Mouse (Mus musculus) cerebellum, adult 11-12 months (tissue): ENCODE data around the gene Sema5b.
A peak's percentile ranks its signal among the peaks of the same experiment; 100 is the strongest.

Source experiments
- DNase-seq: peaks from one replicate; pipeline ENCODE4 v3.0.0; 2022

Sema5b gene

GRCm38 (mm10) chr16:35648862-35649261 lies 107.9 kb downstream of the Sema5b start:
- DNase-seq: no peak

GRCm38 (mm10) chr16:35652206-35652605 lies 111.3 kb downstream of the Sema5b start:
- peak; percentile 94 for DNase-seq

DNA sequence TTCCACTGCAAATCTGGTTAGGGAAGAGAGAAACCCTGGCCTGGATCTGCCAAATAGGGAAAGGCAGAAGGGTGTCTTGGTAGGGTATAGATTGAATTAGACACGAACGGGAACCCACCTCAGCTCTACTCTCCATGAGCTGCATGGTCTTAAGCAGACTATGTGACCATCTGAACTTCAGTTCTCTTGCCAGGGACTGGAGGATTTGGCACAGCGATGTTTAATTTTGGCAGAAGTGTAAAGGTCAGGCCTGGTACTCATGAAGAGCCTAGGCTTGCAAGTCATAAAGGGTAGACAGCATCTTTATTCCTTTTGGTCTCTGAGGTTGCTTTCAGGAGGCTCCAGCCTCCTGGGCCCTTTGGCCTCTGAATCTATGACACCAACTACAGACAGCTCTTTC lies 111.8 kb downstream of the Sema5b start:
- DNase-seq: peak; percentile 80

DNA sequence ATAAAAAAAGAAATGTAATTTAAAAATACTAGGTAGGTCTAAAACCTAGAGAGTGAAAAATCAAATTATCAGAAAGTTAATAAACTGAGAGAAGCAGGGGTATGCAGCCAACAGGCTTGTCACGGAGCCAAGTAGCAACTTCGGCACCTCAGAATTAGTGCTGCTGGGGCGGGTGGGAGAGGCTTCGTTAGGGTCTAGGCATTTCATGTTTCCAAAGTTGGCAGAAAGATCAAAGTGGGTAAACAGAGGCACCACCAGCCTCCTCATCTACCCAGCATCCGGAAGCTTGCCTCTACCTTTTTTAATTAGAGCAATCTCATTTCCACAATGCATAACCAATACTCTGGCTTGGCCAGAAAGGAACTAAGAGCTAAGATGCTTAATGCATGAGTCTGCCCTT lies 113.0 kb downstream of the Sema5b start:
- no peak for DNase-seq

- no peak for DNase-seq
Observed at GRCm38 (mm10) chr16:35660222-35660621, 119.3 kb downstream of the Sema5b start.

- DNase-seq: no peak
Observed at GRCm38 (mm10) chr16:35663831-35664414, 123.0 kb downstream of the Sema5b start.

- no peak for DNase-seq
Observed at GRCm38 (mm10) chr16:35664847-35665246, 123.9 kb downstream of the Sema5b start.

DNA sequence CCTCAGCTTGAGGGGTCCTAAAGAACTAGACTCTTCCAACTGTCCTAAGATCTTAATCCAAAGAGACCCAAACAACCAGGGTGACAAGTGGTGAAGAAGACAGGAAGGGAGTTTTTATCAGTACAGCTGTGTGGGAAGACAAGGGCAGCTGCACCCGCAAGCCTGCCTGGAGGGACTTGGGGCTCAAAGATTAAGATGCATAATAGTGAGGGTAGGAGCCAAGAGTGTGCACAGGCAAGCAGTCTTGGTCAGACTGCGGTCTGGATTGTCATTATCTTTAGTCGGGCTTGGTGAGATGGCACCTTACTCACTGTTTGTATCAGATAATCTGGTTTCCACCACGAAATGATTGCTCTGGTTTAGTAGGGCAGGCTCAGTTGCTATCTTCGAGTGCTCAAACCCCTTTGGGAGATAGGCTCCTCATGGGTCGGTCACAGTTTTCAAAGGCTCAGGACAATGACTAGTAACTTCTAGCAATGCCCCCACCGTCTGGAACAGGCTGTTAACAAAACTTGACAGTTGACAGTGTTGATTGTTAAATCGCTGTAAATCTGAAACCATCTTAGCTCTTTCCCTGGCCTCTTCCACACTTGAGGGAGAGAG lies 136.7 kb downstream of the Sema5b start:
- no peak for DNase-seq

DNA sequence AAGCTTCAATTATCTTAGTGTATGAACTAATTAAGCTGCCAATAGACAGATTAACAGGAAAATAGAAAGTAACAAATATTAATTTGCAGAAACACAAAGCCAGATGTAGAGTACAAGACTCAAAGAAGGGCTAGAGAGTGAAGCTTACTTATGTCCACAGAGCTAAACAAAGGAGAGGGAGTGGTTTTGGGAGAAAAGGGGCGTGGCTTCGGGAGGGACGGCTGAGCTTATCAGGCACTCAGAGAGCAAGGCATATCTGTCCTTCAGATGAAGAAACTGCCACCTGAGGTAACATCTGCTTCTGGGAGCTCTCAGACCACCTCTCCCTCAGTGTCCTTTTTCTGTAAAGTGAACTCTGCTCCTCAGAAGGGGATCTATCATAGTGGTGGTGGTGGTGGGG lies 137.5 kb downstream of the Sema5b start:
- DNase-seq: no peak

GRCm38 (mm10) chr16:35681327-35682108 lies 140.6 kb downstream of the Sema5b start:
- peak; percentile 65 for DNase-seq

DNA sequence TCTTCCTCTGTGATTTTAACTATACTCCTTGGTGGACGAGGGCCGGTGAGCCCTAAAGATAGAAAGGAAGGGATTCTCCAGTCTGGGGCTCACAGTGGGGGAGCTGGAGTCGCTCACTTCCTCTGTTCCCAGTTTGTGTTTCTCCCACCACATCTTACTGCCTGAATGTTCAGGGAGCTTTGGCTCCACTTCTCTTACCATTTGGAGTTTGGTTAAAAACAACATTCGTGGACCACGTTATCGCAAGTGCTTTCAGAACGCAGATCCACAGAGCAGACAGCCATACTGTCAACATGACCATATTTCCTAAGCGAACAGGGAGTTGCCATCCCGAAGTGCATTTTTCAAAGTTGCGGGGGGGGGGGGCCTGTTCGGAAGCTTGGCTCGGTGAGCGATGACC lies 144.1 kb downstream of the Sema5b start:
- no peak for DNase-seq

DNA sequence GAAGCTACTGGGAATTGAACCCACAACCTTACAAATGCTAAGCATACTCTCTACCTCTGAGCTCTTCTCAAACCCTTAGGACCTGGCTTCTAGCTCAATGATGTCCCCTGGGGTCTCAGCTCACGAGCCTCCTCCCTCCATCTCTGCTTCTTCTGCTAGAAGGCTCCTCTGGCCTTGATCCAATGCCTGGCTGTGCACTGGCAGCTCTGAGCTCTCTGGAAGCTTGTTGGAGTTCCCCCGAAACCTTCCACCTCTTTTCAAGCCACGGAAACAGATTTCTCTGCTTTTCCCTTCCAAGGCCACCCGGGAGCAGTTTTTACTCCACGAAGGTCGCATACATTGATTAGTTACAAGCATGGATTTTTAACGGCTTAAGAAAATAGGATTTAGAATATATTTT lies 145.5 kb downstream of the Sema5b start:
- DNase-seq: peak; percentile 28

- DNase-seq: no peak
Observed at GRCm38 (mm10) chr16:35691606-35692005, 150.7 kb downstream of the Sema5b start.

- DNase-seq: no peak
Observed at GRCm38 (mm10) chr16:35694250-35694846, 153.4 kb downstream of the Sema5b start.

DNA sequence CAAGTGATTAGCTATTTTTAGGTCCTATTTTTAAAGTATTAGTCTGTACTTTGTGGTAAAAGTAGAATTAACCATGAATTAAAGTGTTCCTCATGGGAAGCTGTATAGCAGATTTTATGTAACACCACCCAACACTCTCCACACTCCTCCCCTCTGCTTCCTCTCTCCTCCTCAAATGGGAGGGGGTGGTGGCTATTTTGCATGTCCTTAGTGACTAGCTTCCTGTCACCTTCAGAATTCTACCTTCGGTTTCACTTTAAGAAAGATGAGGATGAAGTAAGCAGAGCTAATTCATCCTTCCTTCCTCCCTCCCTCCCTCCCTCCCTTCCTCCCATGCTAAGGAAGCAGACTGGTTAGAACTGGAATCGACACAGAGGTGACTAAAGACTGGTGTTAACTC lies 155.2 kb downstream of the Sema5b start:
- DNase-seq: no peak

GRCm38 (mm10) chr16:35701823-35702222 lies 160.9 kb downstream of the Sema5b start:
- DNase-seq: no peak

GRCm38 (mm10) chr16:35703763-35704679 lies 163.1 kb downstream of the Sema5b start:
- DNase-seq: no peak

DNA sequence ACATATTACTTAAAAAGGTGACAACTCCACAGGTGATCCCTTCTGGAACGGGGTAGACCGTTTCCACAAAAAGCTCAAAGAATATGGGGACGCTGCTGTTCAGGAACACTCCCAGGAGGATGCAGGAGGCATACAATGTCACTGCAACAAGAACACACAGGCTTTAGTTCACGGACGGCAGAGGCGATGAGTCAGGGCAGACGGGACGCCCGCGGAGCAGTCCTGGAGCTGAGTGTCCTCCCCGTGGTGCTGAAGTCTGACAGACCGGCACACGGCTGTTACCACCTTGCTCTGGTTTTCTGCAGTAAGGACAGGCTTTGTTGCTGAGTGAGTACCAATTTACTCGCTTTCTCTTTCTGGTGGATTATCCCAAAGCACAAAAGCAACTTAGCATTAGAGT lies 163.9 kb downstream of the Sema5b start:
- no peak for DNase-seq

DNA sequence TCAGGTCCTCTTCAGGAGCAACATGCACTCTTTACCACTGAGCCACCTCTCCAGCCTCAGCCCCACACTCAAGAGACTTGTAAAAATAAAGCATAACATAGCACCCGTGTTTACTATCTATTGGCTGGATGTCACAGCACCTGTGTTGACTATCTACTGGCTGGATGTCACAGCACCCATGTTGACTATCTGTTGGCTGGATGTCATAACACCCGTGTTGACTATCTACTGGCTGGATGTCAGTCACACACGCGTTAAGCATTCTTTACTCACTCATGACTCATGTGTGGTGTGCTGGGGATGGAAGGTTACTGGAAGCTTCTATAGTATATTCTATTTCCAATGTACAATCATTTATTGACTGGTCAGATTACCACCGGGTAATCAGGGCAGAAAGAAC lies 166.1 kb downstream of the Sema5b start:
- no peak for DNase-seq

DNA sequence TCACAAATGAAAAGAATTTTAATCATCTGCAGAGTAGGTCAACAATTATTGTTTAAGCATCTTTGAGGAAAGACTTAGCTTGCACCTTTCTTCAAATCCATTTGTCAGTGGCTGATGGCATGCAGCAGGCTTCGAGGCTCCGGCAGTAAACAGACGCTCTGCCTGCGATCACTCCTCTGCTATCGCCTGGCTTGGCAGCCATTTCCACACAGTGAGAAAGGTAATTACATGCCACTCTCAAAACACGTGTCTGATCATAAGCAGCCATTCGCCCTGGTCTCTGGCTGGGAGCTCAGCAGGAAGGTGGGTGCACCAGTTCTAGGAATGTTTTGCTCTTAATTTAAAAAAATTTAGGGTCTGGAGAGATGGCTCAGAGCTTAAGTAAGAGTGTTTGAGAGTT lies 170.1 kb downstream of the Sema5b start:
- no peak for DNase-seq

- no peak for DNase-seq
Observed at GRCm38 (mm10) chr16:35713606-35714005, 172.7 kb downstream of the Sema5b start.
